Mouse (Mus musculus): Measurements from ENCODE around the gene Naif1. TPM values are rescaled to one million over a fixed set of nuclear protein-coding genes. Genes with fewer than 3 reads are reported as not detected.
A peak's percentile ranks its signal among the peaks of the same experiment; 100 is the strongest.
"Not testable (repeated sequence)": the region's sequence is repeated elsewhere in the genome, so short reads cannot be mapped to it uniquely, and the experiment has no call there.

The Naif1 gene
- polyA plus RNA-seq, 1 experiment from 2014 or later, result 5.1 TPM

DNA sequence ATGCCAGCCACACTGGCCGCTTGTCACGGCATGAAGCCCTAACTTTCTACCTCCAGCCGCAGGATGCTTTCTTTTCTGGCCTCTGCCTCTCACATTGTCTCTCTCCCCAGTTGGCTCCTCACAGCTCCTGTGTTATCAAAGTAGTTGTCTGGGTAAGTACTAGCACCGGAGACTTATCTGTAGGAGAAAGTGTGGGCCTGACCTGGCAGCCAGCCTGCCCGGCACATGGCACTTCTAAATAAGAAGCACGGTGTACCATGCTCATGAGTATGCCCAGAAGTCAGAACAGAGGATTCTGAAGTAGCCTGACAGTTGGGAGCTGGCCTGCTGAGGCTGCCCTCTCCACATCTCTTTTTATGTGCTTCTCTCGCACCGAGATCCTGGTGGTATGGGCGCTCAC is 35.9 kb downstream of the Naif1 start:
- Histone ChIP-seq H3K4me1 (ENCODE audit: control insufficient read depth, insufficient read depth, low read length) (peaks cover 10% of the 10 kb centered on the region), H3K27ac (ENCODE audit: low read length) (0 out of 2 replicates have a peak overlapping the region, but pooled peaks have one; percentile 23), H3K36me3 (ENCODE audit: control insufficient read depth, insufficient read depth) (no peaks in the 10 kb centered on the region), H3K4me2 (ENCODE audit: low read depth, low read length) (no peak overlapping the region), H3K4me3 (ENCODE audit: low read length) (no peak overlapping the region), H3K27me3 (ENCODE audit: control insufficient read depth, insufficient read depth, low read length) (no peaks in the 10 kb centered on the region), H3K9ac (ENCODE audit: low read length) (peak overlapping the region; percentile 42; the same call in 1 of the 2 replicates), H3K9me3 (replicated peaks; ENCODE audit: control insufficient read depth, low read length) (no peaks in the 10 kb centered on the region)
- 0 out of 2 replicates have a peak, but pooled peaks have one; percentile 16 for ATAC-seq (replicated peaks; ENCODE audit: extremely low read depth, insufficient read depth, low FRiP score)
- WGBS, result 46% methylated on average over 9 of the region's 9 CpGs

DNA sequence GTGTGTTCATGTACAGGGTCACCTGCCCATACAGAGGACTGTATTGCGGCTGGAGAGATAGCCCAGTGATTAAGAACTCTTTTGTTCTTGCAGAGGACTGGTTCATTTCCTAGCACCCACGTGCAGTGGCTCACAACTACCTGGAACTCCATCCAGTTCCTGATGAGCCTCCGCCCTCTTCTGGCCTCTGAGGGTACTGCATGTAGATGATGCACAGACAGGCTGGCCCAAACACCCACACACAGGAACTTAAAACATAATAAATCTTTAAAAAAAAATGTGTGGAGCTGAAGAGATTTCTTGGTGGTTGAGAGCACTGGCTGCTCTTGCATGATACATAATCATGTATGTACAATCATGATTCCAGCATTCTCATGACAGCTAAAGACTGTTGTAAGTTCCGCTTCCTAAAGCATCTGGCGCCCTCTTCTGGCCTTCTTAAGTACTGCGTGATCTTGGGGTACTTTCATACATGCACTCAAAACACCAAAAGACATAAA is 36.9 kb downstream of the Naif1 start:
- Histone ChIP-seq H3K4me3 (ENCODE audit: low read length) (no peak overlapping the region), H3K36me3 (ENCODE audit: control insufficient read depth, insufficient read depth) (no peaks in the 10 kb centered on the region), H3K27me3 (ENCODE audit: control insufficient read depth, insufficient read depth, low read length) (no peaks in the 10 kb centered on the region), H3K9ac (ENCODE audit: low read length) (no peak overlapping the region; the same call in 1 of the 2 replicates), H3K27ac (ENCODE audit: low read length) (no peak overlapping the region), H3K9me3 (replicated peaks; ENCODE audit: control insufficient read depth, low read length) (no peaks in the 10 kb centered on the region), H3K4me1 (ENCODE audit: control insufficient read depth, insufficient read depth, low read length) (peaks cover 10% of the 10 kb centered on the region), H3K4me2 (ENCODE audit: low read depth, low read length) (no peak overlapping the region)
- peak; percentile 50; the same call in 1 of the 2 replicates for ATAC-seq (replicated peaks; ENCODE audit: extremely low read depth, insufficient read depth, low FRiP score)
- 1% methylated on average over 6 of the region's 6 CpGs for WGBS

DNA sequence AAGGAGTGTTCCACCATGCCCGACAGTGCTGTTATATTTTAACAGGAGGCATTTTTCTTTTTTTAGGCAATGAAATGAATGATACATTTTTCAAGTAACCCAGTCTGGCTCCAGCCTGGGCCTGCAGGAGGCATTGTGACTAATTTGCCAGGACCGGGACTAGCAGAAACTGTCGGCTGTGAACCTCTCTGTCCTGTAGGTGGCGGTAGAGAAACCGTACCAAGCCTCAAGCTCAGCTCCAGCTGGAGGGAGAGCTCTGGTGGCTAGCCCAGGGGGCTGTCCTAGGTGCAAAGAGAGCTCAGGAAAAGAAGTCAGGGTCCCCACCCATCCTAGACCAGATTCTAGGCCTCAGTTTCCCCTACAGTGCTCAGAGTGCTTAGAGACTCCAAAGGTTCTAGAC is 38.4 kb downstream of the Naif1 start:
- H3K27me3 ChIP-seq (ENCODE audit: control insufficient read depth, insufficient read depth, low read length), result no peaks in the 10 kb centered on the region
- H3K9me3 ChIP-seq (replicated peaks; ENCODE audit: control insufficient read depth, low read length), result no peaks in the 10 kb centered on the region
- no peak overlapping the region for H3K27ac ChIP-seq (ENCODE audit: low read length)
- ATAC-seq (replicated peaks; ENCODE audit: extremely low read depth, insufficient read depth, low FRiP score), result peak; percentile 24; the same call in 1 of the 2 replicates
- H3K4me1 ChIP-seq (ENCODE audit: control insufficient read depth, insufficient read depth, low read length), result peaks cover 10% of the 10 kb centered on the region
- WGBS, result under 1% methylated on average over 5 of the region's 5 CpGs
- no peak overlapping the region for H3K4me2 ChIP-seq (ENCODE audit: low read depth, low read length)
- no peak overlapping the region for H3K4me3 ChIP-seq (ENCODE audit: low read length)
- no peaks in the 10 kb centered on the region for H3K36me3 ChIP-seq (ENCODE audit: control insufficient read depth, insufficient read depth)
- H3K9ac ChIP-seq (ENCODE audit: low read length), result no peak overlapping the region

DNA sequence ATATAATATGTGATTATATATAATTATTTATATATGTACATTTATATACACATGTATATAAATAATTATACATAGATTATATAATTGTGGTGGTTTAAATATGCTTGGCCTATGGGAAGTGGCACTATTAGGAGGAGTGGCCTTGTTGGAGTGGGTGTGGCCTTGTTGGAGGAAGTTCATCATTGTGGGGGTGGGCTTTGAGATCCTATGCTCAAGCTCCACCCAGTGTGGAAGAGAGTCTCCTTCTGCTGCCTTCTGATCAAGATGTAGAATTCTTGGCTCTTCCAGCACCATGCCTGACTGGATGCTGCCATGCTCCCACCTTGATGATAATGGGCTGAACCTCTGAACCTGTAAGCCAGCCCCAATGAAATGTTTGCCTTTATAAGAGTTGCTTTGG is 40.5 kb downstream of the Naif1 start:
- not testable (repeated sequence) for H3K9me3 ChIP-seq (replicated peaks; ENCODE audit: control insufficient read depth, low read length); H3K36me3 ChIP-seq (ENCODE audit: control insufficient read depth, insufficient read depth); H3K27ac ChIP-seq (ENCODE audit: low read length); ATAC-seq (replicated peaks; ENCODE audit: extremely low read depth, insufficient read depth, low FRiP score); H3K4me3 ChIP-seq (ENCODE audit: low read length); H3K27me3 ChIP-seq (ENCODE audit: control insufficient read depth, insufficient read depth, low read length); H3K9ac ChIP-seq (ENCODE audit: low read length); H3K4me2 ChIP-seq (ENCODE audit: low read depth, low read length)
- peaks cover 14% of the 10 kb centered on the region for H3K4me1 ChIP-seq (ENCODE audit: control insufficient read depth, insufficient read depth, low read length)

DNA sequence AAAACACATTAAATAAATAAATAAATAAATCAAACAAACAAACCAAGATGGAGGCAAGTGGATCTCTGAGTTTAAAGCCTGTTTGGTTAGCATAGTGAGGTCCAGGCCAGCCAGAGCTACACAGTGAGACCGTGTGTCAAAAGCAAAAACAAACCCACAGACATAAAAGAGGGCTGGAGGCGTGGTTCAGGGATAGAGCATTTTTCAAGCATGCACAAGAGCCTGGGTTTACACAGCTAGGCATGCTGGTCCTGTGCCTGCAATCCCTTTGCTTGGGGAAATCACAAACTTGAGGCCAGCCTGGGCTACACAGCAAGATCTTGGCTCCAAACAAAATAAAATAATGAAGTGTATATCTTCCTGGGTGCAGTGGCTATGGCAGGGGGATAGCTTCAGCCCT is 42.4 kb downstream of the Naif1 start:
- peak overlapping the region; percentile 2; the same call in 1 of the 2 replicates for H3K27ac ChIP-seq (ENCODE audit: low read length)
- no peaks in the 10 kb centered on the region for H3K9me3 ChIP-seq (replicated peaks; ENCODE audit: control insufficient read depth, low read length)
- H3K4me2 ChIP-seq (ENCODE audit: low read depth, low read length), result no peak overlapping the region
- no peaks in the 10 kb centered on the region for H3K27me3 ChIP-seq (ENCODE audit: control insufficient read depth, insufficient read depth, low read length)
- no peaks in the 10 kb centered on the region for H3K36me3 ChIP-seq (ENCODE audit: control insufficient read depth, insufficient read depth)
- H3K9ac ChIP-seq (ENCODE audit: low read length), result no peak overlapping the region
- WGBS, result 66% methylated on average over 2 of the region's 2 CpGs
- H3K4me3 ChIP-seq (ENCODE audit: low read length), result no peak overlapping the region
- no peak for ATAC-seq (replicated peaks; ENCODE audit: extremely low read depth, insufficient read depth, low FRiP score)
- H3K4me1 ChIP-seq (ENCODE audit: control insufficient read depth, insufficient read depth, low read length), result peaks cover 4% of the 10 kb centered on the region; the same call in 1 of the 2 replicates

DNA sequence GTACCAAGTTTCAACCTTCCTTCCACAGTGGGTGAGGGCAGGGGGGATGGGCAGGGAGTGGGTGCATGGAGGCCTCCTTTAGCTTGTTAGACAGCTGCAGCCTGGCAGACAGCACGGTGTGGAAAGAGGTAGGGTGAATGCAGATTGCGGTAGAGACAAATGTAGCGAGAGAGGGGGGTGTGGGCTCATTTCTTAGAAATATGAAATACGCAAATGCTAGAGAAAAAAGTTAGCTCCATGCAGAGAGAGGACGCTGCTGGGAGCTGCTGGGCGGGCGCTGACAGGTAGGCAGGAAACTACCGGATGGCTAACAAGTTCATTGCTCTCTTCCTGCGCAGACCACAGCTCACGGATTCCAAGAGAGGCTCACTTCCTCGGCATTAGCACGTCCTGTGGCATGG is 43.0 kb downstream of the Naif1 start:
- no peaks in the 10 kb centered on the region for H3K27me3 ChIP-seq (ENCODE audit: control insufficient read depth, insufficient read depth, low read length)
- peak overlapping the region; percentile 62; the same call in 1 of the 2 replicates for H3K27ac ChIP-seq (ENCODE audit: low read length)
- H3K4me1 ChIP-seq (ENCODE audit: control insufficient read depth, insufficient read depth, low read length), result peaks cover 4% of the 10 kb centered on the region; the same call in 1 of the 2 replicates
- no peak overlapping the region for H3K4me2 ChIP-seq (ENCODE audit: low read depth, low read length)
- H3K9me3 ChIP-seq (replicated peaks; ENCODE audit: control insufficient read depth, low read length), result no peaks in the 10 kb centered on the region
- H3K9ac ChIP-seq (ENCODE audit: low read length), result no peak overlapping the region
- no peak; the same call in 1 of the 2 replicates for ATAC-seq (replicated peaks; ENCODE audit: extremely low read depth, insufficient read depth, low FRiP score)
- no peak overlapping the region for H3K4me3 ChIP-seq (ENCODE audit: low read length)
- no peaks in the 10 kb centered on the region for H3K36me3 ChIP-seq (ENCODE audit: control insufficient read depth, insufficient read depth)
- 65% methylated on average over 12 of the region's 12 CpGs for WGBS

DNA sequence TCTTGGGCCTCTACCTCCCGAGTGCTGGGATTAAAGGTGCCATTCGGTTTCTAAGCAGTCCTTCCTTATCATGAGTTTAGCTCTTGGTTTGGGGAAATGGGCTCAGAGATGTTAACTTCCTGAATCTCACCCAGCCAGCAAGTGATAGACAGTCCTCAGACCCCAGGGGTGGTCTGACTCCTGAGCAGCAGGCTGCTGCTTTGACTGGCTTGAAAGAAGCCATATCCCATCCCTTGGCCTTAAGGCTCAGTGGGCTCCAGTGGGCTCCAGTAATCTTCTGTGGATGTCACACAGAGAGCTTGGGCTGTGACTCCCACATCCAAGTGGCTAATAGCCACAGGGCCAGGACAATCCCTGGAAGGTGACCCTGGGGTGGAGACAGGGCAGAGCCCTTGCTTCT is 44.3 kb downstream of the Naif1 start:
- H3K36me3 ChIP-seq (ENCODE audit: control insufficient read depth, insufficient read depth), result no peaks in the 10 kb centered on the region
- H3K9me3 ChIP-seq (replicated peaks; ENCODE audit: control insufficient read depth, low read length), result peaks cover 8% of the 10 kb centered on the region
- H3K27me3 ChIP-seq (ENCODE audit: control insufficient read depth, insufficient read depth, low read length), result no peaks in the 10 kb centered on the region
- 39% methylated on average over 2 of the region's 2 CpGs for WGBS
- no peak for ATAC-seq (replicated peaks; ENCODE audit: extremely low read depth, insufficient read depth, low FRiP score)
- no peak overlapping the region for H3K4me2 ChIP-seq (ENCODE audit: low read depth, low read length)
- H3K9ac ChIP-seq (ENCODE audit: low read length), result peak overlapping the region; percentile 17; the same call in 1 of the 2 replicates
- peaks cover 4% of the 10 kb centered on the region; the same call in 1 of the 2 replicates for H3K4me1 ChIP-seq (ENCODE audit: control insufficient read depth, insufficient read depth, low read length)
- H3K4me3 ChIP-seq (ENCODE audit: low read length), result no peak overlapping the region
- H3K27ac ChIP-seq (ENCODE audit: low read length), result peak overlapping the region; percentile 73

DNA sequence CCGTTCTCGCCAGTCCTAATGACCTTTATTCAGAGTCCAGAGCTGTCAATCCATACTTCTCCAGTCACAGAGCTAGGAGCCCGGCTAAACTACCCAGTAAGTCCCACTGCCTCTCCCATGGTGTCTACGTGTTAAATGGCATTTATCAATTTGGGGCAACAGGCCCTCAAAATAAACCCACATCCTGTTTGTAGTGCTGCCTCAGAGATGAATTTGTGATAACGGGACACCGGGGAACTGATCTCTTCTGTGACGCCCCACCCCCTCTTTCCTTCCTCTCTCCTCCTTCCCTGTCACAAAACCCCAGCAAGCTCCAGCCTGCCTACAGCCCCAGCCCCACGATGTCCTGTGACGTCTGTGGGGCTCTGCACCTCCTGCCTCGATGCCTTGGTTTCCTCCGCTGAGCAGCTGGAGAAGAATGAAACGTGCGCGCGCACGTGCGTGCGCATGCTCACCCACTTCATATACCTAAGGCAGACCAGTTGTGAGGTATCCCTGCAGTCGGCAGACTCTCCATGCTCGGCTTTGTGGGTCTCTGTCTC is 45.0 kb downstream of the Naif1 start:
- no peak overlapping the region for H3K4me3 ChIP-seq (ENCODE audit: low read length)
- no peaks in the 10 kb centered on the region for H3K27me3 ChIP-seq (ENCODE audit: control insufficient read depth, insufficient read depth, low read length)
- no peaks in the 10 kb centered on the region for H3K36me3 ChIP-seq (ENCODE audit: control insufficient read depth, insufficient read depth)
- H3K9ac ChIP-seq (ENCODE audit: low read length), result 0 out of 2 replicates have a peak overlapping the region, but pooled peaks have one; percentile 17
- H3K4me1 ChIP-seq (ENCODE audit: control insufficient read depth, insufficient read depth, low read length), result peaks cover 4% of the 10 kb centered on the region; the same call in 1 of the 2 replicates
- ATAC-seq (replicated peaks; ENCODE audit: extremely low read depth, insufficient read depth, low FRiP score), result peak; percentile 68
- peaks cover 8% of the 10 kb centered on the region for H3K9me3 ChIP-seq (replicated peaks; ENCODE audit: control insufficient read depth, low read length)
- 49% methylated on average over 20 of the region's 20 CpGs for WGBS
- peak overlapping the region; percentile 23; the same call in 1 of the 2 replicates for H3K4me2 ChIP-seq (ENCODE audit: low read depth, low read length)
- peak overlapping the region; percentile 73 for H3K27ac ChIP-seq (ENCODE audit: low read length)

DNA sequence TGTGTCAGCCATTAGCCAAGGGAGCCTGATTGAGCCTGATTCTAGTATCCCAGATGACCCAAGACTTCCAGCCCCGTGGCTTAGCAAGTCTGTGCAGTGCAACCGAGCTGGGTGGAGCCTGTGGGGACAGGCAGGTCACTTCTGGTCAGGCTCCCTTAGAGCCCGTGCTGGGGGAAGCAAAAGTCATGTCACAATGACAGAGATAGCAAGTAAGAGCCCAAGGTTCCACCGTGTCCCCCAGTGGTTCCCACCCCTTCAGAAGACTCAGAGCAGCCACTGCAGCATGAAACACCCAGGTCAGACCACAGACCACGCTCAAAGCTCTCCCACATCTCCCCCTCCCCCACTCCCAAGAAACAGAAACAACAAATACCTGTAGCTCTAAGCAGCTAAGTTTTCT is 45.9 kb downstream of the Naif1 start:
- no peak for ATAC-seq (replicated peaks; ENCODE audit: extremely low read depth, insufficient read depth, low FRiP score)
- Histone ChIP-seq H3K9ac (ENCODE audit: low read length) (no peak overlapping the region), H3K36me3 (ENCODE audit: control insufficient read depth, insufficient read depth) (no peaks in the 10 kb centered on the region), H3K27ac (ENCODE audit: low read length) (no peak overlapping the region; the same call in 1 of the 2 replicates), H3K4me3 (ENCODE audit: low read length) (no peak overlapping the region), H3K4me1 (ENCODE audit: control insufficient read depth, insufficient read depth, low read length) (peaks cover 4% of the 10 kb centered on the region; the same call in 1 of the 2 replicates), H3K9me3 (replicated peaks; ENCODE audit: control insufficient read depth, low read length) (peaks cover 8% of the 10 kb centered on the region), H3K4me2 (ENCODE audit: low read depth, low read length) (no peak overlapping the region), H3K27me3 (ENCODE audit: control insufficient read depth, insufficient read depth, low read length) (no peaks in the 10 kb centered on the region)
- WGBS, result 46% methylated on average over 5 of the region's 5 CpGs

Data from heart, embryonic 16.5 days (tissue).